Mouse (Mus musculus): ENCODE measurements around the gene Spaca6. TPM values are rescaled to one million over a fixed set of nuclear protein-coding genes. Genes with fewer than 3 reads are reported as not detected.

Gene Spaca6
- polyA plus RNA-seq, 1 experiment, result 81.0 TPM

- peak overlapping the region; percentile 17 for H3K9ac ChIP-seq (ENCODE audit: low read depth, poor library complexity, severe bottlenecking)
- TF ChIP-seq CTCF (IDR thresholded peaks at IDR 0.05; ENCODE audit: low read depth, low read length) (no peak), EP300 (IDR thresholded peaks at IDR 0.05; ENCODE audit: insufficient read depth, low read depth, low read length) (no peak), POLR2A (IDR thresholded peaks at IDR 0.05; ENCODE audit: insufficient read depth, low read length) (no peak)
- no peaks in the 10 kb centered on the region for H3K9me3 ChIP-seq (replicated peaks; ENCODE audit: control insufficient read depth, insufficient read depth, low read length, poor library complexity, severe bottlenecking)
- H3K27me3 ChIP-seq (ENCODE audit: control insufficient read depth, insufficient read depth, low read length, poor library complexity, severe bottlenecking), result peaks cover 4% of the 10 kb centered on the region
- H3K36me3 ChIP-seq (ENCODE audit: control insufficient read depth, insufficient read depth, low read length, poor library complexity, severe bottlenecking), result no peaks in the 10 kb centered on the region
- peaks cover 2% of the 10 kb centered on the region for H3K4me1 ChIP-seq (ENCODE audit: control insufficient read depth, insufficient read depth, low read length)
- peak overlapping the region; percentile 69 for H3K4me3 ChIP-seq (ENCODE audit: low read depth, low read length)
- no peak overlapping the region for H3K27ac ChIP-seq (ENCODE audit: insufficient read depth, low read length)
Measured at GRCm38 (mm10) chr17:17849906-17850712, 23.2 kb downstream of the Spaca6 start.

DNA sequence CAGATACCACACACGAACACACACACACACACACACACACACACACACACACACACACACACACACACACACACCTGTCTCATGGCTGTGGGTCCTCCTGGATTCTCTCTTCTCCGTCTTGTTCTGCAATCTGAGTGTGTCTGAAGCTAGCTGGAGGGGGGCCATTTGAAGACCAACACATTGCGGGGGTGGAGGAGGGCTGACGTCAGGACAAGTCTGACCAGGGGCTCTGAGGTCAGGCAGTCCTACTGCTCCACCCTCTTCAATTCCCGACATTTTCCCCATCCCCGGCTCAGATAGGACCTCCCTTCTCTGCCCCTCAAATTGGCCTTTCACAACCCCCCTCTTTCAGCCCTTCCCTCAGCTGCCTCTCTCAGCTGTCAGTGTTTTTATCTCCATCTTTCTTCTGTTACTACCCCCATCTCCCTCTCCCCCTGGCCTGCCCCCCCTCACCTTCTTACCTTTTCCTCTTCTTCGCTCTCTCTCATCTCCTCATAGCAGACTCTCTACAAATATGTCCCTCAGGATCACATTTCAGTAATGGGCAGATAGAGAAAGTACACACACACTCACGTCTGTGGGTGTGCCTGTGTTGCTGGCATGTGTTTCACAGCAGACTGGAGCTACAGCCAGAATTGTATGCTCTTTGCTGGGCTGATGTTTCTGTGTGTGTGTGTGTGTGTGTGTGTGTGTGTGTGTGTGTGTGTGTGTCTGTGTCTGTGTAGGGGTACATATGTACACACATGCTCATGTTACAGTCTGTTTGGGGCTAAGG lies 28.3 kb downstream of the Spaca6 start, which contains the start of gene Has1:
Has1 (minus strand) TSS at position 142 of the 775 bp plus-strand sequence.
- Histone ChIP-seq H3K9me3 (replicated peaks; ENCODE audit: control insufficient read depth, insufficient read depth, low read length, poor library complexity, severe bottlenecking) (no peaks in the 10 kb centered on the region), H3K36me3 (ENCODE audit: control insufficient read depth, insufficient read depth, low read length, poor library complexity, severe bottlenecking) (no peaks in the 10 kb centered on the region), H3K27me3 (ENCODE audit: control insufficient read depth, insufficient read depth, low read length, poor library complexity, severe bottlenecking) (no peaks in the 10 kb centered on the region), H3K4me3 (ENCODE audit: low read depth, low read length) (no peak within 1 kb of the TSS), H3K27ac (ENCODE audit: insufficient read depth, low read length) (no peak within 1 kb of the TSS), H3K4me1 (ENCODE audit: control insufficient read depth, insufficient read depth, low read length) (peaks cover 2% of the 10 kb centered on the region), H3K9ac (ENCODE audit: low read depth, poor library complexity, severe bottlenecking) (no peak within 1 kb of the TSS)
- TF ChIP-seq CTCF (IDR thresholded peaks at IDR 0.05; ENCODE audit: low read depth, low read length) (no peak), POLR2A (IDR thresholded peaks at IDR 0.05; ENCODE audit: insufficient read depth, low read length) (no peak), EP300 (IDR thresholded peaks at IDR 0.05; ENCODE audit: insufficient read depth, low read depth, low read length) (no peak)

DNA sequence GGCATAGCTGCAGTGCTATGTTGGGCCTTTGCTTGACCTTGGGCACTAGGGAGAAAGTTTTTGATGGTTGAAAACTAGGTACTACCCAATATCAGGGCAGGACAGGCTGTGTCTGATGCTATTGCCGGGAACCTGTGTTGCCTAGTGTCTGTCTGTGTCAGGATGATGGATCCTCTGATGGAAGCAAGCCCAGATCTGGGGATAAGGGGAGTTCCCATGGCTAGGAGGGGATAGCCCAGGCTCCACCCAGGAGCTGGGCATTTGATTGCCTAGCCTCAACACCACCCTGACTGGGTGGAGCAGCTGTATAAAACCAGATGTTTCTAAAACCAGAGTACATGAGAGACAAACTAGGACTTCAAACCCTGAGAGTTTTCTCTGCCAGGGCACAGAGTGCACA lies 29.7 kb downstream of the Spaca6 start:
- no peaks in the 10 kb centered on the region for H3K36me3 ChIP-seq (ENCODE audit: control insufficient read depth, insufficient read depth, low read length, poor library complexity, severe bottlenecking)
- H3K4me1 ChIP-seq (ENCODE audit: control insufficient read depth, insufficient read depth, low read length), result peaks cover 2% of the 10 kb centered on the region
- H3K4me3 ChIP-seq (ENCODE audit: low read depth, low read length), result no peak overlapping the region
- no peak overlapping the region for H3K27ac ChIP-seq (ENCODE audit: insufficient read depth, low read length)
- H3K9me3 ChIP-seq (replicated peaks; ENCODE audit: control insufficient read depth, insufficient read depth, low read length, poor library complexity, severe bottlenecking), result no peaks in the 10 kb centered on the region
- no peak overlapping the region for H3K9ac ChIP-seq (ENCODE audit: low read depth, poor library complexity, severe bottlenecking)
- H3K27me3 ChIP-seq (ENCODE audit: control insufficient read depth, insufficient read depth, low read length, poor library complexity, severe bottlenecking), result no peaks in the 10 kb centered on the region
- TF ChIP-seq POLR2A (IDR thresholded peaks at IDR 0.05; ENCODE audit: insufficient read depth, low read length) (no peak), EP300 (IDR thresholded peaks at IDR 0.05; ENCODE audit: insufficient read depth, low read depth, low read length) (no peak), CTCF (IDR thresholded peaks at IDR 0.05; ENCODE audit: low read depth, low read length) (no peak)

DNA sequence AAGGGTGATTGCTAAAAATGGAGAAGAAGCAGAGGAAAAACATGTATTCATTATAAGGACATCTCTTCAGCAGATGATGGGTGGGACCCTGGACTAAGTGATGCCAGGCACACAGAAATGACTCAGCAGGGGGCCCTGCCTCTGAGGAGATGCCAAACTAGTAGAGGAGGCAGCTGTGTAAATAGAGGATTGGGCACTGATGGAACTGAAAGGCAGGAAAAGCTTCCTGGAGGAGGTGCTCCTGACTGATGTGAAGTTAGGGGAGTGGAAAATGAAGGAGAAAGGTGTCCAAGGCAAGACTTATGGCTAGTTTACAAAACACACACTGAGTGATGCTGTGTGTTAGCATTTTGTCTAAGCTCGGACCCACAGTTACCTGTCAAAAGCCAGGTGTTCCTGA lies 30.5 kb downstream of the Spaca6 start:
- H3K4me1 ChIP-seq (ENCODE audit: control insufficient read depth, insufficient read depth, low read length), result peaks cover 2% of the 10 kb centered on the region

GRCm38 (mm10) chr17:17860110-17860509 lies 33.2 kb downstream of the Spaca6 start:
- Histone ChIP-seq H3K36me3 (ENCODE audit: control insufficient read depth, insufficient read depth, low read length, poor library complexity, severe bottlenecking) (no peaks in the 10 kb centered on the region), H3K4me1 (ENCODE audit: control insufficient read depth, insufficient read depth, low read length) (no peaks in the 10 kb centered on the region), H3K9me3 (replicated peaks; ENCODE audit: control insufficient read depth, insufficient read depth, low read length, poor library complexity, severe bottlenecking) (no peaks in the 10 kb centered on the region), H3K27ac (ENCODE audit: insufficient read depth, low read length) (no peak overlapping the region), H3K9ac (ENCODE audit: low read depth, poor library complexity, severe bottlenecking) (no peak overlapping the region), H3K27me3 (ENCODE audit: control insufficient read depth, insufficient read depth, low read length, poor library complexity, severe bottlenecking) (no peaks in the 10 kb centered on the region), H3K4me3 (ENCODE audit: low read depth, low read length) (no peak overlapping the region)
- TF ChIP-seq EP300 (IDR thresholded peaks at IDR 0.05; ENCODE audit: insufficient read depth, low read depth, low read length), result no peak
- TF ChIP-seq POLR2A (IDR thresholded peaks at IDR 0.05; ENCODE audit: insufficient read depth, low read length), result no peak
- TF ChIP-seq CTCF (IDR thresholded peaks at IDR 0.05; ENCODE audit: low read depth, low read length), result no peak

More for the DNA sequence above, 30.5 kb downstream of the Spaca6 start:
- Histone ChIP-seq H3K36me3 (ENCODE audit: control insufficient read depth, insufficient read depth, low read length, poor library complexity, severe bottlenecking) (no peaks in the 10 kb centered on the region), H3K27ac (ENCODE audit: insufficient read depth, low read length) (no peak overlapping the region), H3K9ac (ENCODE audit: low read depth, poor library complexity, severe bottlenecking) (no peak overlapping the region), H3K9me3 (replicated peaks; ENCODE audit: control insufficient read depth, insufficient read depth, low read length, poor library complexity, severe bottlenecking) (no peaks in the 10 kb centered on the region), H3K4me3 (ENCODE audit: low read depth, low read length) (no peak overlapping the region), H3K27me3 (ENCODE audit: control insufficient read depth, insufficient read depth, low read length, poor library complexity, severe bottlenecking) (no peaks in the 10 kb centered on the region)
- TF ChIP-seq CTCF (IDR thresholded peaks at IDR 0.05; ENCODE audit: low read depth, low read length) (no peak), POLR2A (IDR thresholded peaks at IDR 0.05; ENCODE audit: insufficient read depth, low read length) (no peak), EP300 (IDR thresholded peaks at IDR 0.05; ENCODE audit: insufficient read depth, low read depth, low read length) (no peak)
